Mouse (Mus musculus): ENCODE measurements around the gene Tlr13.

GRCm38 (mm10) chrX:106198904-106199303, 55.9 kb downstream of the Tlr13 start:
- no peak for TF ChIP-seq EP300 (IDR thresholded peaks at IDR 0.05; ENCODE audit: insufficient read depth, low read depth, low read length)
- TF ChIP-seq CTCF (IDR thresholded peaks at IDR 0.05) = peak; percentile 52
- TF ChIP-seq POLR2A (IDR thresholded peaks at IDR 0.05; ENCODE audit: insufficient read depth, low read depth, low read length) = no peak

All from heart, adult 2 months (tissue).